In genomic region chr11:95831641-95832040, GRCm38 (mm10) we compare ENCODE assay signal across 10 mouse cellular contexts. TPM values are rescaled to one million over a fixed set of nuclear protein-coding genes. Genes with fewer than 3 reads are reported as not detected.
DNase-seq lines count a peak whose midpoint lies in the region; ATAC-seq lines count a peak whose summit lies in the region.
"Had no signal": no experiment of that assay in that cellular context is flagged by ENCODE, and none has a peak within 500 bp of the region (broad histone marks: within the 10 kb centered on the region; RNA-seq: fewer than 3 reads in every experiment).

No protein-coding gene starts in this region.

- H3K9me3 ChIP-seq in heart, embryonic 16.5 days (replicated peaks; ENCODE audit: control insufficient read depth, low read length) = no peaks in the 10 kb centered on the region
- no peaks in the 10 kb centered on the region for H3K9me3 ChIP-seq in embryonic facial prominence, embryonic 12.5 days
- H3K9me3 ChIP-seq in liver, embryonic 12.5 days (replicated peaks) = no peaks in the 10 kb centered on the region

- intact Hi-C loops in heart, postnatal 14 days (cut with DNase I) = no loop called here

- H3K4me2 ChIP-seq in heart, embryonic 16.5 days (ENCODE audit: low read depth, low read length) = peak overlapping the region; percentile 63
- H3K4me2 ChIP-seq in embryonic facial prominence, embryonic 12.5 days (replicated peaks) = peak overlapping the region; percentile 48; the same call in 1 of the 2 replicates
- peak overlapping the region; percentile 65 for H3K4me2 ChIP-seq in liver, embryonic 12.5 days

- H3K27me3 ChIP-seq in heart, embryonic 16.5 days (ENCODE audit: control insufficient read depth, insufficient read depth, low read length) = peaks cover 51% of the 10 kb centered on the region
- H3K27me3 ChIP-seq in embryonic facial prominence, embryonic 12.5 days = peaks cover 98% of the 10 kb centered on the region
- H3K27me3 ChIP-seq in liver, embryonic 12.5 days (replicated peaks) = peaks cover 81% of the 10 kb centered on the region

- peaks cover 51% of the 10 kb centered on the region for H3K4me1 ChIP-seq in heart, embryonic 16.5 days (ENCODE audit: control insufficient read depth, insufficient read depth, low read length)
- H3K4me1 ChIP-seq in embryonic facial prominence, embryonic 12.5 days = peaks cover 34% of the 10 kb centered on the region
- peaks cover 87% of the 10 kb centered on the region for H3K4me1 ChIP-seq in liver, embryonic 12.5 days

- WGBS in heart, embryonic 16.5 days = 23% methylated on average over 15 of the region's 15 CpGs
- 2% methylated on average over 15 of the region's 15 CpGs for WGBS in embryonic facial prominence, embryonic 12.5 days
- WGBS in liver, embryonic 12.5 days (ENCODE audit: insufficient replicate concordance) = 8% methylated on average over 15 of the region's 15 CpGs

- no peaks in the 10 kb centered on the region for H3K36me3 ChIP-seq in heart, embryonic 16.5 days (ENCODE audit: control insufficient read depth, insufficient read depth)
- H3K36me3 ChIP-seq in embryonic facial prominence, embryonic 12.5 days = no peaks in the 10 kb centered on the region
- H3K36me3 ChIP-seq in liver, embryonic 12.5 days = peaks cover 12% of the 10 kb centered on the region

- no peak overlapping the region for H3K27ac ChIP-seq in heart, embryonic 16.5 days (ENCODE audit: low read length)
- no peak overlapping the region for H3K27ac ChIP-seq in embryonic facial prominence, embryonic 12.5 days
- no peak overlapping the region for H3K27ac ChIP-seq in liver, embryonic 12.5 days

- H3K4me3 ChIP-seq in heart, embryonic 16.5 days (ENCODE audit: low read length) = peak overlapping the region; percentile 46
- H3K4me3 ChIP-seq in embryonic facial prominence, embryonic 12.5 days = peak overlapping the region; percentile 25; the same call in 1 of the 2 replicates
- peak overlapping the region; percentile 41 for H3K4me3 ChIP-seq in liver, embryonic 12.5 days
- H3K4me3 ChIP-seq: myocyte had no signal

- no peak for DNase-seq in heart, postnatal 14 days
- peak; percentile 76 for DNase-seq in ES-CJ7 (ENCODE audit: low read depth, low spot score)
- no peak for DNase-seq in right cerebral cortex, postnatal 25 days
- DNase-seq in frontal cortex, postnatal 14 days (ENCODE audit: low spot score in 2 of 2) = no peak
- DNase-seq in spleen, postnatal 10 days (ENCODE audit: low spot score in 2 of 2) = no peak

- no peak overlapping the region for H3K9ac ChIP-seq in heart, embryonic 16.5 days (ENCODE audit: low read length)
- H3K9ac ChIP-seq in embryonic facial prominence, embryonic 12.5 days = no peak overlapping the region
- peak overlapping the region; percentile 47; the same call in 1 of the 2 replicates for H3K9ac ChIP-seq in liver, embryonic 12.5 days

- ATAC-seq in heart, embryonic 16.5 days (replicated peaks; ENCODE audit: extremely low read depth, insufficient read depth, low FRiP score) = no peak
- ATAC-seq in embryonic facial prominence, embryonic 12.5 days (ENCODE audit: insufficient number of reproducible peaks, insufficient read depth, low FRiP score, low TSS enrichment) = no peak
- no peak for ATAC-seq in liver, embryonic 12.5 days
- ATAC-seq: Patski had no signal

RNA-seq across cellular contexts. Expression of gene Gngt2, which starts 5.4 kb away (rescaled TPM):
- 30.3 and 34.7 TPM in 2 replicates for polyA plus RNA-seq in heart, embryonic 16.5 days (2015; fragmentation: Nextera tagmentation; extraction: Ambion mirVana)
- total RNA-seq in heart, postnatal 14 days (2021) = 10 to 100 TPM; 18.3 to 20.0 TPM
- 8.9 and 13.1 TPM in 2 replicates for polyA plus RNA-seq in embryonic facial prominence, embryonic 12.5 days (2016; fragmentation: Nextera tagmentation; extraction: Ambion mirVana)
- polyA plus RNA-seq in liver, embryonic 12.5 days (2016; fragmentation: Nextera tagmentation; extraction: Ambion mirVana) = 15.8 and 16.7 TPM in 2 replicates
- polyA plus RNA-seq: Patski had no signal

RNA-seq across cellular contexts. Expression of gene Phospho1, which starts 7.3 kb away (rescaled TPM):
- 3.2 and 3.3 TPM in 2 replicates for polyA plus RNA-seq in heart, embryonic 16.5 days (2015; fragmentation: Nextera tagmentation; extraction: Ambion mirVana)
- 100 to 1,000 TPM; 172 to 179 TPM for total RNA-seq in heart, postnatal 14 days (2021)
- polyA plus RNA-seq in embryonic facial prominence, embryonic 12.5 days (2016; fragmentation: Nextera tagmentation; extraction: Ambion mirVana) = not detected in 2 replicates
- 2.7 and 3.4 TPM in 2 replicates for polyA plus RNA-seq in liver, embryonic 12.5 days (2016; fragmentation: Nextera tagmentation; extraction: Ambion mirVana)

RNA-seq across cellular contexts. Expression of gene Abi3, which starts 10.6 kb away (rescaled TPM):
- polyA plus RNA-seq in heart, embryonic 16.5 days (2015; fragmentation: Nextera tagmentation; extraction: Ambion mirVana) = 19.6 and 28.0 TPM in 2 replicates
- total RNA-seq in heart, postnatal 14 days (2021) = 10 to 100 TPM; 20.7 to 21.0 TPM
- 4.3 and 5.0 TPM in 2 replicates for polyA plus RNA-seq in embryonic facial prominence, embryonic 12.5 days (2016; fragmentation: Nextera tagmentation; extraction: Ambion mirVana)
- polyA plus RNA-seq in liver, embryonic 12.5 days (2016; fragmentation: Nextera tagmentation; extraction: Ambion mirVana) = 7.3 and 7.6 TPM in 2 replicates
- polyA plus RNA-seq: Patski had no signal
